Mouse (Mus musculus) ES-Bruce4 (cell line): Measurements from ENCODE around the gene Slc22a6. TPM values are rescaled to one million over a fixed set of nuclear protein-coding genes. Genes with fewer than 3 reads are reported as not detected.

Experiments
- H3K27ac ChIP-seq: 2 replicates; pipeline ENCODE4 v1.5.1; 2012; ENCODE audit warnings: low read length, inconsistent platforms; ENCODE audit not compliant: insufficient read depth
- H3K27me3 ChIP-seq: 2 replicates; pipeline ENCODE4 v1.6.1; 2012; ENCODE audit warnings: mild to moderate bottlenecking, low read length, inconsistent platforms; ENCODE audit not compliant: control insufficient read depth, poor library complexity, insufficient read depth, severe bottlenecking
- H3K36me3 ChIP-seq: 2 replicates; pipeline ENCODE4 v1.6.1; 2012; ENCODE audit warnings: inconsistent platforms, mild to moderate bottlenecking, low read length, moderate library complexity; ENCODE audit not compliant: control insufficient read depth, poor library complexity, insufficient read depth, severe bottlenecking
- H3K4me1 ChIP-seq: one replicate; pipeline ENCODE4 v1.8.1; 2011; ENCODE audit warnings: low read length; ENCODE audit not compliant: control insufficient read depth, insufficient read depth
- H3K4me3 ChIP-seq: 2 replicates; pipeline ENCODE4 v1.5.1; 2011; ENCODE audit warnings: low read depth, mild to moderate bottlenecking, low read length
- H3K9ac ChIP-seq: 2 replicates; pipeline ENCODE4 v1.6.1; 2012; ENCODE audit warnings: low read depth, mild to moderate bottlenecking, inconsistent platforms; ENCODE audit not compliant: poor library complexity, severe bottlenecking
- H3K9me3 ChIP-seq: replicated peaks from 2 replicates; pipeline ENCODE4 v1.6.1; 2012; ENCODE audit warnings: mild to moderate bottlenecking, low read length, inconsistent platforms; ENCODE audit not compliant: control insufficient read depth, poor library complexity, insufficient read depth, severe bottlenecking
- CTCF ChIP-seq: IDR thresholded peaks from one replicate; pipeline ENCODE4 v1.8.1; 2011; ENCODE audit warnings: low read depth, low read length
- EP300 ChIP-seq: IDR thresholded peaks from 2 replicates; pipeline ENCODE4 v1.6.1; 2011; ENCODE audit warnings: low read depth, low read length; ENCODE audit not compliant: insufficient read depth
- POLR2A ChIP-seq: IDR thresholded peaks from one replicate; pipeline ENCODE4 v1.8.1; 2011; ENCODE audit warnings: low read length; ENCODE audit not compliant: insufficient read depth
- polyA plus RNA-seq: library from polyadenylated mRNA; stranded (reverse); fragments of >200 nt; gene quantifications from 2 replicates; pipeline ENCODE4 v1.2.4, GENCODE M21; 2011; ENCODE audit warnings: low read depth; ENCODE audit not compliant: missing spikeins, insufficient read depth, insufficient read length

Slc22a6 gene
- polyA plus RNA-seq, 1 experiment = not detected

DNA sequence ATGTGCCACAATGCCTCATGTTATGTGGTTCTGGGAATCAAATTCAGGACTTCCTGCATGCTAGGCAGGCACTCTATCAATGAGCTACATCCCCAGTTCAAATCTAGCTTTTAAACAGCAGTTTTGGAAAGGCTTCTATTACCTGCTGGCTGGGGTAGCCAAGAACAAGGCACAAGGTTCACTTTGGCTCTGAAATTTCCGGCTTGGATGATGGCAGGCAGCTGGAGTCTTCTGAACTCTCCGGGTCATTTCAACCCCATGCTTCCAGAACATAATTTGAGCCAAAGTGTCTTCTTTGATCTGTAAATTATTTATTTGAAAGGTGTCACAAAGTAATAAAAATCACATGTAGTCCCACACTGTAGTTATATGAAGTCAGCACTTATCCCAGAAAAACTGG, 4.7 kb upstream of the Slc22a6 start:
- TF ChIP-seq EP300 (no peak), CTCF (no peak), POLR2A (no peak)
- no peaks in the 10 kb centered on the region for H3K4me1 ChIP-seq

DNA sequence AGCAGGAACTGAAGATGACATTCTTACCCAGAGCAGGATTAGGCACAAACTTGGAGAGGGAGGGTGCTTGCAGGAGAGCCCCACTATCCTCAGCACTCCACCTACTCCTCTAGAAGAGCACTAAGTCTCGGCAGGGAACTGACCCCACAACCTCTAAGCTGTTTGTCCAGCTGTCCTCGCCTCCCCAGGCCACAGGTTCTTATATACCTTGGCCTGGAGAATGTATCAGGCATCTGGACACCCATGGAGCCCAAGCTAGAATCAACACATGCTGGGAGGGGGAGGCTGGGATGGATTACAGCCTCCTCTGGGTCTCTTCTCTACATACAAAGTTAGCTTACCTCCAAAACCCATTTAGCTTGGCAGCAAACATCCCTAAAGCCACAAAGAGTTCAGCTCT, 3.5 kb upstream of the Slc22a6 start:
- Histone ChIP-seq H3K9ac (no peak overlapping the region), H3K4me3 (no peak overlapping the region), H3K27me3 (no peaks in the 10 kb centered on the region), H3K4me1 (no peaks in the 10 kb centered on the region), H3K27ac (no peak overlapping the region), H3K9me3 (no peaks in the 10 kb centered on the region), H3K36me3 (no peaks in the 10 kb centered on the region)
- TF ChIP-seq CTCF (no peak), EP300 (no peak), POLR2A (no peak)

More for the DNA sequence above, 4.7 kb upstream of the Slc22a6 start:
- no peaks in the 10 kb centered on the region for H3K9me3 ChIP-seq
- no peak overlapping the region for H3K4me3 ChIP-seq
- H3K27me3 ChIP-seq = no peaks in the 10 kb centered on the region
- H3K27ac ChIP-seq = no peak overlapping the region
- H3K9ac ChIP-seq = no peak overlapping the region
- no peaks in the 10 kb centered on the region for H3K36me3 ChIP-seq

DNA sequence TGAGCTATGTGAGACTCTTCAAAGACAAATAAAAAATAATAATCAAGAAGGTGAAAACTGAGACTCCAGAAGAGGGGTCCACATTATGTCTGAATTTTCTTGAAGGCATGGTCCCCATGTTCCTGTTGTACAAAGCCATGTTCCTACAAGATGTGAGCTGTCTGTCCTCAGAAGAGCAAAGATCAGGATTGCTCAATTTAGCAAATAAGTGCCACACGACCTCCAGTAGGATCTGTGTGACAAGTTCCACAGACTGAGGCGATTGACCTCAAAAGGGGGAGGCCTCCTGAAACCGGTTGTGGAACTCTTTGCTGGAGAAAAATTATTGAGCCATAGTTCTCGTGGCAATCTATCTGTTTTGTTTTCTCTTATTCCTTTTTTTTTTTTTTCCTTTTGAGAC, 1.5 kb upstream of the Slc22a6 start:
- H3K9ac ChIP-seq = no peak overlapping the region
- no peak overlapping the region for H3K4me3 ChIP-seq
- no peaks in the 10 kb centered on the region for H3K27me3 ChIP-seq
- no peaks in the 10 kb centered on the region for H3K9me3 ChIP-seq
- no peak overlapping the region for H3K27ac ChIP-seq
- no peaks in the 10 kb centered on the region for H3K36me3 ChIP-seq
- no peaks in the 10 kb centered on the region for H3K4me1 ChIP-seq
- TF ChIP-seq POLR2A = no peak
- no peak for TF ChIP-seq CTCF
- no peak for TF ChIP-seq EP300

DNA sequence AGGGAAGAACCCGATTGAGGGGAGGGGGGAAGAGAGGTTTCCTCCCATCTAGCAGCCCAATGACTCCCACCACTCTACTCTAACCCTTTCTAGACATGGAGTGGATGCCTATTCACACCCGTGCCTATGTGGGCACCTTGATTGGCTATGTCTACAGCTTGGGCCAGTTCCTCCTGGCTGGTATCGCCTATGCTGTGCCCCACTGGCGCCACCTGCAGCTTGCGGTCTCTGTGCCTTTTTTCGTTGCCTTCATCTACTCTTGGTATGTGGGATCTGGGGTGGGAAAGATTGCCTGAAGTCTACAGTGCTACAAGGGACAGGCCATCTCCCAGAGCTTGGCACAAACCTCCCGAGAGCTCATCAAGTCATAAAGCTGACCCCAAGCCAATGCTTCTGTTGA, 3.3 kb downstream of the Slc22a6 start:
- TF ChIP-seq EP300 (no peak), POLR2A (no peak), CTCF (peak; percentile 41)
- no peak overlapping the region for H3K4me3 ChIP-seq
- no peak overlapping the region for H3K9ac ChIP-seq
- H3K27ac ChIP-seq = no peak overlapping the region
- H3K4me1 ChIP-seq = no peaks in the 10 kb centered on the region
- no peaks in the 10 kb centered on the region for H3K36me3 ChIP-seq
- H3K27me3 ChIP-seq = no peaks in the 10 kb centered on the region
- H3K9me3 ChIP-seq = no peaks in the 10 kb centered on the region

DNA sequence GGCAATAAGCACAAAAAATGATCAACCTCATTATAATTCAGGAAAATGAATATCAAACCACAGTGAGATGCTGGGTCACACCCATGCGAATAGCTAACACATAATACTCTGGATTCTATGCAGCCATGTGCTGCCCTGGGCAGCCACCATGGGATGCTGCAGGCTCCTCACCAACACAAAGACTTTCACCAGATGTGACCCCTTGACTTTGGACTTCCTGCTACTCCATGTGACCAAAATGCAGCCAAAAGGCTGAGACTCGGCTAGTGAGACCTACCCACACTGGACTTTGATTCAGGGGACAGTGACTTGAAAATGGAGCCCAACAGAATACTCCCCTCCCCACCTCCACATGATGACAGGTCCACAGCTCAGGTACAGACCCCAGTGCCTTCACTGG, 12.4 kb downstream of the Slc22a6 start:
- no peak overlapping the region for H3K27ac ChIP-seq
- H3K9ac ChIP-seq = no peak overlapping the region
- no peaks in the 10 kb centered on the region for H3K36me3 ChIP-seq
- no peaks in the 10 kb centered on the region for H3K4me1 ChIP-seq
- TF ChIP-seq EP300 (no peak), CTCF (no peak), POLR2A (no peak)
- H3K4me3 ChIP-seq = no peak overlapping the region
- no peaks in the 10 kb centered on the region for H3K27me3 ChIP-seq
- H3K9me3 ChIP-seq = no peaks in the 10 kb centered on the region; the same call in 1 of the 2 replicates

DNA sequence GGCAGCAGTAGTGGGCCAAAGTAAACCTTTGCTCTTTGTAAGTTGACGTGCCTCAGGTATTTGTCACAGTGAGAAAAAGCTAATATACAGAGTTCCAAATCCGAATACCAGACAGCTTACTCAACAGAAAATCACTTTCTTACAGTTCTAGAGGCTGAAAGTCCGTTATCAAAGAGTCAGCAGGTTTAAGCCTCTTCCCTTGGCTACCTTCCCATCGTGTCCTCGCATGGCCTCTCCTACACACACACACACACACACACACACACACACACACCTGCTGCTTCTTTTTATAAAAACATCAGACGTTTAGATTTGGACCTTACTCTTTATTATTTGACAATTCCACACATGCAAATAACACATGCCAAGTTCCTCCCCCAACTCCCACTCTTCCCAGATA, 13.0 kb downstream of the Slc22a6 start:
- TF ChIP-seq EP300 (no peak), POLR2A (no peak), CTCF (no peak)
- Histone ChIP-seq H3K4me1 (no peaks in the 10 kb centered on the region), H3K36me3 (no peaks in the 10 kb centered on the region), H3K4me3 (no peak overlapping the region), H3K9me3 (no peaks in the 10 kb centered on the region; the same call in 1 of the 2 replicates), H3K27me3 (no peaks in the 10 kb centered on the region), H3K27ac (no peak overlapping the region), H3K9ac (no peak overlapping the region)
